Mouse (Mus musculus): ENCODE data around the gene Gm10964. TPM values are rescaled to one million over a fixed set of nuclear protein-coding genes. Genes with fewer than 3 reads are reported as not detected.
"Not testable (repeated sequence)": the region's sequence is repeated elsewhere in the genome, so short reads cannot be mapped to it uniquely, and the experiment has no call there.

Gm10964 gene
- polyA plus RNA-seq, 1 experiment from 2014 or later = not detected

DNA sequence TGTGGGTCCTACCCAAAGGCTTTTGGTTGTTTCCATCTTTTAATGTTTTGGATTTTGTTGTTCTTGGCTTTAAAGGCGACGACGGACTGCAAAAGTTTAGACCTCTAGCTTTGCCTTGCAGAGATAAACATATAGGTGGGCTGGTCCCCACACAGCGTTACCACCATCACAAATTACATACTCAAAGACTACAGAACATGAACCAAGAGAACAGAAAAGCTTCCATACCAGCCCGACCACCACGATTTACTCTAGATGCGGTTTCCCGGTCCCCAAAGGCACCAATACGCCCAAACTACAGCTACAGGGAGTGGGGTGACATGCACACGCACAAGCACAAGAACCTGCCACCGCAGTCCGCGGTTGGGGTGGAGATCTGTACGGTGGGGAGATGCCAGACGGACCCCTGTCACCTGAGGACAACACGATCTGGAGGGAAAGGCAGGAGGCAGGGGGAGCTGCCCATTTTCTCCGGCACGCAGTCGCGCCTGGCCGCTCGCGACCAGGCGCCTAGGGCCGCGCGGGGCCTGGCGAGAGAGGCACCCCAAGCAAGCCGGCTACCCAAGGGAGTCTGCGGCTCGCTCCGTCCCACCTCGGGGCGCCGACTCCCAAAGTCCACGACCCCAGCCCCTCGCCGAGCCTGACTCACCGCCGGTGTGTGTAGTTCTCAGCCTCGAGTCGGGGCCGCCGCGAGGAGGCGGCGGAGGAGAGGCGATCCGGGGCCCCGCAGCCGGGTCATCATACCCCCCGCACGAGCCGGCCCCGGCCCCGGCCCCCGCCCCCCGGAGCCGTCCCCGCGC lies 51.4 kb downstream of the Gm10964 start:
- H3K4me1 ChIP-seq (ENCODE audit: control insufficient read depth, insufficient read depth, low read length) = peaks cover 9% of the 10 kb centered on the region; the same call in 1 of the 2 replicates
- H3K9me3 ChIP-seq (replicated peaks; ENCODE audit: control insufficient read depth, low read length) = no peaks in the 10 kb centered on the region
- H3K4me3 ChIP-seq (ENCODE audit: low read depth, low read length) = peak overlapping the region; percentile 96
- peak overlapping the region; percentile 90 for H3K4me2 ChIP-seq
- WGBS (ENCODE audit: insufficient replicate concordance) = under 1% methylated on average over 56 of the region's 61 CpGs
- ATAC-seq (replicated peaks; ENCODE audit: insufficient number of reproducible peaks, low FRiP score, low TSS enrichment) = peak; percentile 56
- peak overlapping the region; percentile 90 for H3K27ac ChIP-seq (ENCODE audit: low read depth, low read length)
- no peaks in the 10 kb centered on the region for H3K27me3 ChIP-seq (ENCODE audit: control insufficient read depth, insufficient read depth, low read length)
- H3K9ac ChIP-seq (ENCODE audit: low read depth, low read length) = peak overlapping the region; percentile 95
- H3K36me3 ChIP-seq (ENCODE audit: control insufficient read depth, insufficient read depth, low read length) = no peaks in the 10 kb centered on the region

- Histone ChIP-seq H3K4me2 (peak within 1 kb of the TSS; percentile 90), H3K9me3 (replicated peaks; ENCODE audit: control insufficient read depth, low read length) (no peaks in the 10 kb centered on the region), H3K36me3 (ENCODE audit: control insufficient read depth, insufficient read depth, low read length) (no peaks in the 10 kb centered on the region), H3K9ac (ENCODE audit: low read depth, low read length) (peak within 1 kb of the TSS; percentile 95), H3K4me1 (ENCODE audit: control insufficient read depth, insufficient read depth, low read length) (peaks cover 9% of the 10 kb centered on the region; the same call in 1 of the 2 replicates), H3K4me3 (ENCODE audit: low read depth, low read length) (peak within 1 kb of the TSS; percentile 96), H3K27ac (ENCODE audit: low read depth, low read length) (peak within 1 kb of the TSS; percentile 90), H3K27me3 (ENCODE audit: control insufficient read depth, insufficient read depth, low read length) (no peaks in the 10 kb centered on the region)
- peak; percentile 94 for ATAC-seq (replicated peaks; ENCODE audit: insufficient number of reproducible peaks, low FRiP score, low TSS enrichment)
- WGBS (ENCODE audit: insufficient replicate concordance) = 10% methylated on average over 40 of the region's 49 CpGs
These were observed 52.3 kb downstream of the Gm10964 start, which contains the start of gene Hipk1 for GRCm38 (mm10) chr3:103791230-103792110. TSS of gene Hipk1 (minus strand) at chr3:103791563.

- H3K9ac ChIP-seq (ENCODE audit: low read depth, low read length) = peak overlapping the region; percentile 95
- not testable (repeated sequence) for ATAC-seq (replicated peaks; ENCODE audit: insufficient number of reproducible peaks, low FRiP score, low TSS enrichment)
- peak overlapping the region; percentile 90 for H3K27ac ChIP-seq (ENCODE audit: low read depth, low read length)
These were observed 52.9 kb downstream of the Gm10964 start for GRCm38 (mm10) chr3:103792111-103792406.

GRCm38 (mm10) chr3:103792566-103792965 lies 53.4 kb downstream of the Gm10964 start:
- Histone ChIP-seq H3K9ac (ENCODE audit: low read depth, low read length) (no peak overlapping the region), H3K4me2 (no peak overlapping the region), H3K9me3 (replicated peaks; ENCODE audit: control insufficient read depth, low read length) (no peaks in the 10 kb centered on the region), H3K36me3 (ENCODE audit: control insufficient read depth, insufficient read depth, low read length) (no peaks in the 10 kb centered on the region), H3K27me3 (ENCODE audit: control insufficient read depth, insufficient read depth, low read length) (no peaks in the 10 kb centered on the region; the same call in 1 of the 2 replicates), H3K4me1 (ENCODE audit: control insufficient read depth, insufficient read depth, low read length) (peaks cover 9% of the 10 kb centered on the region; the same call in 1 of the 2 replicates), H3K27ac (ENCODE audit: low read depth, low read length) (no peak overlapping the region), H3K4me3 (ENCODE audit: low read depth, low read length) (no peak overlapping the region)
- no peak for ATAC-seq (replicated peaks; ENCODE audit: insufficient number of reproducible peaks, low FRiP score, low TSS enrichment)
- WGBS (ENCODE audit: insufficient replicate concordance) = 62% methylated on average over 1 of the region's 1 CpGs

More at GRCm38 (mm10) chr3:103792111-103792406, 52.9 kb downstream of the Gm10964 start:
- peak overlapping the region; percentile 90 for H3K4me2 ChIP-seq
- peak overlapping the region; percentile 96; the same call in 1 of the 2 replicates for H3K4me3 ChIP-seq (ENCODE audit: low read depth, low read length)
- H3K36me3 ChIP-seq (ENCODE audit: control insufficient read depth, insufficient read depth, low read length); H3K9me3 ChIP-seq (replicated peaks; ENCODE audit: control insufficient read depth, low read length); H3K27me3 ChIP-seq (ENCODE audit: control insufficient read depth, insufficient read depth, low read length); H3K4me1 ChIP-seq (ENCODE audit: control insufficient read depth, insufficient read depth, low read length): not testable (repeated sequence)
- whole genome bisulfite sequencing (ENCODE audit: insufficient replicate concordance) = 76% methylated on average over 5 of the region's 5 CpGs

Other genes with a start within 250 kb of the Gm10964 start
- gene Syt6, start 164.1 kb upstream of the Gm10964 start, polyA plus RNA-seq (2014; fragmentation: Nextera tagmentation; extraction: Ambion mirVana) = 0.18 and 0.59 TPM in 2 replicates
- gene Atg4a-ps, start 93.3 kb upstream of the Gm10964 start, polyA plus RNA-seq (2014; fragmentation: Nextera tagmentation; extraction: Ambion mirVana) = 0.09 and 0.13 TPM in 2 replicates
- 21.8 and 22.4 TPM in 2 replicates for gene Olfml3, start 1.4 kb upstream of the Gm10964 start, polyA plus RNA-seq (2014; fragmentation: Nextera tagmentation; extraction: Ambion mirVana)
- gene Hipk1, start 52.2 kb downstream of the Gm10964 start, polyA plus RNA-seq (2014; fragmentation: Nextera tagmentation; extraction: Ambion mirVana) = 12.2 and 12.7 TPM in 2 replicates
- gene Dclre1b, start 70.1 kb downstream of the Gm10964 start, polyA plus RNA-seq (2014; fragmentation: Nextera tagmentation; extraction: Ambion mirVana) = 23.4 and 27.5 TPM in 2 replicates
- 17.5 and 20.4 TPM in 2 replicates for gene Ap4b1, start 70.2 kb downstream of the Gm10964 start, polyA plus RNA-seq (2014; fragmentation: Nextera tagmentation; extraction: Ambion mirVana)
- 0.18 and 0.19 TPM in 2 replicates for gene Gm43064, start 70.2 kb downstream of the Gm10964 start, polyA plus RNA-seq (2014; fragmentation: Nextera tagmentation; extraction: Ambion mirVana)
- gene Bcl2l15, start 93.2 kb downstream of the Gm10964 start, polyA plus RNA-seq (2014; fragmentation: Nextera tagmentation; extraction: Ambion mirVana) = 0.36 and 0.66 TPM in 2 replicates
- 0.90 and 1.8 TPM in 2 replicates for gene Ptpn22, start 120.4 kb downstream of the Gm10964 start, polyA plus RNA-seq (2014; fragmentation: Nextera tagmentation; extraction: Ambion mirVana)
- gene Rsbn1, start 174.8 kb downstream of the Gm10964 start, polyA plus RNA-seq (2014; fragmentation: Nextera tagmentation; extraction: Ambion mirVana) = 7.6 and 7.9 TPM in 2 replicates
- gene Phtf1, start 228.7 kb downstream of the Gm10964 start, polyA plus RNA-seq (2014; fragmentation: Nextera tagmentation; extraction: Ambion mirVana) = 18.7 and 18.9 TPM in 2 replicates